Mouse (Mus musculus) stomach, postnatal 0 days (tissue): ENCODE data around the gene Unc5cl. TPM values are rescaled to one million over a fixed set of nuclear protein-coding genes. Genes with fewer than 3 reads are reported as not detected.

ENCODE experiments used
- ATAC-seq: fragments of 200-750 bp; cut with Nextera tagmentation; 2 replicates; pipeline ENCODE4 v1.8.0; 2017; ENCODE audit not compliant: low FRiP score, low TSS enrichment
- DNase-seq: peaks from one replicate; pipeline ENCODE4 v3.0.0-alpha.2; 2016; ENCODE audit warnings: low spot score
- H3K27ac ChIP-seq: fragments of 300-500 bp; sonication (generic); replicated peaks from 2 replicates; pipeline ENCODE4 v1.5.1; 2014; ENCODE audit warnings: mild to moderate bottlenecking, control low read depth
- H3K27me3 ChIP-seq: fragments of 300-500 bp; sonication (generic); 2 replicates; pipeline ENCODE4 v1.6.1; 2014; ENCODE audit warnings: low read length; ENCODE audit not compliant: control insufficient read depth, insufficient read depth
- H3K36me3 ChIP-seq: fragments of 300-500 bp; sonication (generic); 2 replicates; pipeline ENCODE4 v1.6.1; 2014; ENCODE audit warnings: low read length, mixed read lengths; ENCODE audit not compliant: control insufficient read depth, insufficient read depth
- H3K4me1 ChIP-seq: fragments of 300-500 bp; sonication (generic); replicated peaks from 2 replicates; pipeline ENCODE4 v1.6.1; 2014; ENCODE audit warnings: antibody characterized with exemption; ENCODE audit not compliant: control insufficient read depth, insufficient read depth
- H3K4me2 ChIP-seq: fragments of 300-500 bp; sonication (generic); replicated peaks from 2 replicates; pipeline ENCODE4 v1.6.1; 2014; ENCODE audit warnings: low read depth, mild to moderate bottlenecking, control low read depth, moderate library complexity
- H3K4me3 ChIP-seq: fragments of 300-500 bp; sonication (generic); 2 replicates; pipeline ENCODE4 v1.5.1; 2014; ENCODE audit warnings: low read depth, low read length, control low read depth
- H3K9ac ChIP-seq: fragments of 300-500 bp; sonication (generic); 2 replicates; pipeline ENCODE4 v1.6.1; 2014; ENCODE audit warnings: mild to moderate bottlenecking, low read length, control low read depth, mixed read lengths
- H3K9me3 ChIP-seq: fragments of 300-500 bp; sonication (generic); 2 replicates; pipeline ENCODE4 v1.6.1; 2016; ENCODE audit warnings: low read length; ENCODE audit not compliant: control insufficient read depth
- CTCF ChIP-seq: IDR thresholded peaks from 2 replicates; pipeline ENCODE4 v1.5.1; 2016; ENCODE audit warnings: antibody characterized with exemption, low read depth, mild to moderate bottlenecking, moderate library complexity
- EP300 ChIP-seq: optimal IDR thresholded peaks from 2 replicates; pipeline ENCODE3; 2016; ENCODE audit warnings: antibody characterized with exemption
- WGBS: fragments of 180-500 bp; shearing (Covaris S2); extraction: QIAGEN DNeasy Blood & Tissue Kit; methylation state at CpG from one replicate; pipeline ENCODE4 v1.1.7; 2014; 5-methylcytosine and 5-hydroxymethylcytosine counted together
- polyA plus RNA-seq: library from polyadenylated mRNA; unstranded; fragments of >200 nt; fragmentation: Nextera tagmentation; extraction: Ambion mirVana; gene quantifications from 2 replicates; pipeline ENCODE4 v1.2.1, GENCODE M21; 2015

Gene Unc5cl
- polyA plus RNA-seq, 1 experiment from 2014 or later = 3.5 TPM

GRCm38 (mm10) chr17:48410299-48410785 lies 44.4 kb upstream of the Unc5cl start:
- H3K4me1 ChIP-seq = peaks cover 2% of the 10 kb centered on the region; the same call in 1 of the 2 replicates
- H3K4me2 ChIP-seq = peak overlapping the region; percentile 80
- no peaks in the 10 kb centered on the region for H3K9me3 ChIP-seq
- peak overlapping the region; percentile 95 for H3K27ac ChIP-seq
- H3K27me3 ChIP-seq = no peaks in the 10 kb centered on the region
- peak; percentile 4 for ATAC-seq
- peak overlapping the region; percentile 66 for H3K4me3 ChIP-seq
- no peak for DNase-seq
- no peak for TF ChIP-seq CTCF
- TF ChIP-seq EP300 = no peak
- WGBS = 0% methylated on average over 13 of the region's 13 CpGs
- H3K9ac ChIP-seq = peak overlapping the region; percentile 76
- H3K36me3 ChIP-seq = peaks cover 6% of the 10 kb centered on the region

- peaks cover 9% of the 10 kb centered on the region for H3K36me3 ChIP-seq
- whole genome bisulfite sequencing = 18% methylated on average over 8 of the region's 8 CpGs
- ATAC-seq (no peak), DNase-seq (no peak)
- peak overlapping the region; percentile 80 for H3K4me2 ChIP-seq
- H3K4me1 ChIP-seq = peaks cover 2% of the 10 kb centered on the region; the same call in 1 of the 2 replicates
- peak overlapping the region; percentile 76 for H3K9ac ChIP-seq
- H3K9me3 ChIP-seq = no peaks in the 10 kb centered on the region
- no peaks in the 10 kb centered on the region for H3K27me3 ChIP-seq
- H3K4me3 ChIP-seq = peak overlapping the region; percentile 66
- H3K27ac ChIP-seq = peak overlapping the region; percentile 95; the same call in 1 of the 2 replicates
- TF ChIP-seq CTCF (no peak), EP300 (no peak)
Measured at GRCm38 (mm10) chr17:48411241-48411640, 43.5 kb upstream of the Unc5cl start.

GRCm38 (mm10) chr17:48416011-48416410 lies 38.7 kb upstream of the Unc5cl start:
- no peak for TF ChIP-seq EP300
- TF ChIP-seq CTCF = no peak
- ATAC-seq = no peak
- DNase-seq = no peak

GRCm38 (mm10) chr17:48416425-48417195 lies 38.1 kb upstream of the Unc5cl start:
- DNase-seq (peak; percentile 76), ATAC-seq (peak; percentile 92)
- Histone ChIP-seq H3K4me1 (no peaks in the 10 kb centered on the region; the same call in 1 of the 2 replicates), H3K9me3 (no peaks in the 10 kb centered on the region), H3K4me3 (no peak overlapping the region), H3K27me3 (no peaks in the 10 kb centered on the region), H3K9ac (no peak overlapping the region), H3K27ac (no peak overlapping the region), H3K4me2 (no peak overlapping the region), H3K36me3 (peaks cover 9% of the 10 kb centered on the region)
- WGBS = 70% methylated on average over 14 of the region's 14 CpGs
- peak; percentile 77 for TF ChIP-seq CTCF
- TF ChIP-seq EP300 = no peak

More at GRCm38 (mm10) chr17:48416011-48416410, 38.7 kb upstream of the Unc5cl start:
- Histone ChIP-seq H3K27ac (no peak overlapping the region), H3K9me3 (no peaks in the 10 kb centered on the region), H3K27me3 (no peaks in the 10 kb centered on the region), H3K4me2 (no peak overlapping the region), H3K4me1 (peaks cover 2% of the 10 kb centered on the region; the same call in 1 of the 2 replicates), H3K4me3 (no peak overlapping the region), H3K9ac (no peak overlapping the region), H3K36me3 (peaks cover 9% of the 10 kb centered on the region)
- WGBS = 69% methylated on average over 7 of the region's 7 CpGs

GRCm38 (mm10) chr17:48417521-48417920 lies 37.2 kb upstream of the Unc5cl start:
- DNase-seq = no peak
- Histone ChIP-seq H3K4me3 (no peak overlapping the region), H3K4me1 (no peaks in the 10 kb centered on the region), H3K27ac (0 out of 2 replicates have a peak overlapping the region, but pooled peaks have one; percentile 35), H3K9me3 (no peaks in the 10 kb centered on the region), H3K9ac (no peak overlapping the region), H3K4me2 (no peak overlapping the region), H3K27me3 (no peaks in the 10 kb centered on the region), H3K36me3 (peaks cover 9% of the 10 kb centered on the region)
- no peak for ATAC-seq
- TF ChIP-seq EP300 (no peak), CTCF (no peak)
- WGBS = 75% methylated on average over 6 of the region's 6 CpGs

GRCm38 (mm10) chr17:48418174-48418573 lies 36.5 kb upstream of the Unc5cl start:
- Histone ChIP-seq H3K4me1 (no peaks in the 10 kb centered on the region), H3K9ac (no peak overlapping the region), H3K4me3 (no peak overlapping the region), H3K4me2 (peak overlapping the region; percentile 25; the same call in 1 of the 2 replicates), H3K36me3 (peaks cover 9% of the 10 kb centered on the region), H3K27me3 (no peaks in the 10 kb centered on the region), H3K9me3 (no peaks in the 10 kb centered on the region), H3K27ac (peak overlapping the region; percentile 53; the same call in 1 of the 2 replicates)
- peak; percentile 60 for DNase-seq
- 62% methylated on average over 7 of the region's 7 CpGs for WGBS
- ATAC-seq = peak; percentile 80
- TF ChIP-seq CTCF (no peak), EP300 (no peak)
